Mouse (Mus musculus): ENCODE measurements around the gene Ube2n. TPM values are rescaled to one million over a fixed set of nuclear protein-coding genes. Genes with fewer than 3 reads are reported as not detected.
A peak's percentile ranks its signal among the peaks of the same experiment; 100 is the strongest.

The Ube2n gene
- polyA plus RNA-seq, 1 experiment from 2014 or later: 319 TPM

- no peak overlapping the region for H3K9ac ChIP-seq (ENCODE audit: low read length)
- H3K4me1 ChIP-seq (replicated peaks; ENCODE audit: control insufficient read depth, insufficient read depth, low read length): no peaks in the 10 kb centered on the region
- 86% methylated on average over 8 of the region's 8 CpGs for WGBS
- ATAC-seq (replicated peaks; ENCODE audit: low FRiP score, low TSS enrichment, low read depth): no peak
- H3K27ac ChIP-seq (ENCODE audit: low read depth): no peak overlapping the region
- H3K36me3 ChIP-seq (ENCODE audit: control insufficient read depth, insufficient read depth, low read length): no peaks in the 10 kb centered on the region
- no peak for DNase-seq (ENCODE audit: low spot score)
- no peak overlapping the region for H3K4me3 ChIP-seq (ENCODE audit: low read depth, low read length)
- no peaks in the 10 kb centered on the region for H3K27me3 ChIP-seq (replicated peaks; ENCODE audit: control insufficient read depth, insufficient read depth, low read length)
- H3K4me2 ChIP-seq (ENCODE audit: low read length): no peak overlapping the region
- H3K9me3 ChIP-seq (ENCODE audit: control insufficient read depth, low read length): no peaks in the 10 kb centered on the region
Observed at GRCm38 (mm10) chr10:95587509-95588220, 72.7 kb downstream of the Ube2n start.

- H3K4me1 ChIP-seq (replicated peaks; ENCODE audit: control insufficient read depth, insufficient read depth, low read length): no peaks in the 10 kb centered on the region
Observed at GRCm38 (mm10) chr10:95589196-95589595, 74.3 kb downstream of the Ube2n start.

GRCm38 (mm10) chr10:95590196-95590595 is 75.3 kb downstream of the Ube2n start:
- 66% methylated on average over 6 of the region's 6 CpGs for WGBS
- ATAC-seq (replicated peaks; ENCODE audit: low FRiP score, low TSS enrichment, low read depth) (no peak), DNase-seq (ENCODE audit: low spot score) (no peak)
- Histone ChIP-seq H3K4me2 (ENCODE audit: low read length) (no peak overlapping the region), H3K4me3 (ENCODE audit: low read depth, low read length) (no peak overlapping the region), H3K9me3 (ENCODE audit: control insufficient read depth, low read length) (no peaks in the 10 kb centered on the region), H3K27me3 (replicated peaks; ENCODE audit: control insufficient read depth, insufficient read depth, low read length) (no peaks in the 10 kb centered on the region), H3K36me3 (ENCODE audit: control insufficient read depth, insufficient read depth, low read length) (no peaks in the 10 kb centered on the region), H3K9ac (ENCODE audit: low read length) (no peak overlapping the region), H3K4me1 (replicated peaks; ENCODE audit: control insufficient read depth, insufficient read depth, low read length) (no peaks in the 10 kb centered on the region), H3K27ac (ENCODE audit: low read depth) (no peak overlapping the region)

More at GRCm38 (mm10) chr10:95589196-95589595, 74.3 kb downstream of the Ube2n start:
- H3K4me2 ChIP-seq (ENCODE audit: low read length): no peak overlapping the region
- H3K27ac ChIP-seq (ENCODE audit: low read depth): no peak overlapping the region
- no peak for ATAC-seq (replicated peaks; ENCODE audit: low FRiP score, low TSS enrichment, low read depth)
- H3K4me3 ChIP-seq (ENCODE audit: low read depth, low read length): no peak overlapping the region
- no peaks in the 10 kb centered on the region for H3K36me3 ChIP-seq (ENCODE audit: control insufficient read depth, insufficient read depth, low read length)
- H3K27me3 ChIP-seq (replicated peaks; ENCODE audit: control insufficient read depth, insufficient read depth, low read length): no peaks in the 10 kb centered on the region
- no peaks in the 10 kb centered on the region for H3K9me3 ChIP-seq (ENCODE audit: control insufficient read depth, low read length)
- WGBS: 94% methylated on average over 4 of the region's 4 CpGs
- no peak for DNase-seq (ENCODE audit: low spot score)
- no peak overlapping the region for H3K9ac ChIP-seq (ENCODE audit: low read length)

GRCm38 (mm10) chr10:95591257-95591656 is 76.3 kb downstream of the Ube2n start:
- Histone ChIP-seq H3K27ac (ENCODE audit: low read depth) (no peak overlapping the region), H3K4me3 (ENCODE audit: low read depth, low read length) (no peak overlapping the region), H3K4me1 (replicated peaks; ENCODE audit: control insufficient read depth, insufficient read depth, low read length) (no peaks in the 10 kb centered on the region), H3K9ac (ENCODE audit: low read length) (no peak overlapping the region), H3K4me2 (ENCODE audit: low read length) (no peak overlapping the region), H3K36me3 (ENCODE audit: control insufficient read depth, insufficient read depth, low read length) (no peaks in the 10 kb centered on the region), H3K27me3 (replicated peaks; ENCODE audit: control insufficient read depth, insufficient read depth, low read length) (no peaks in the 10 kb centered on the region), H3K9me3 (ENCODE audit: control insufficient read depth, low read length) (no peaks in the 10 kb centered on the region)
- ATAC-seq (replicated peaks; ENCODE audit: low FRiP score, low TSS enrichment, low read depth): no peak
- 78% methylated on average over 4 of the region's 4 CpGs for WGBS
- DNase-seq (ENCODE audit: low spot score): no peak

- Histone ChIP-seq H3K27me3 (replicated peaks; ENCODE audit: control insufficient read depth, insufficient read depth, low read length) (no peaks in the 10 kb centered on the region), H3K4me2 (ENCODE audit: low read length) (no peak overlapping the region), H3K4me3 (ENCODE audit: low read depth, low read length) (no peak overlapping the region), H3K9me3 (ENCODE audit: control insufficient read depth, low read length) (no peaks in the 10 kb centered on the region), H3K4me1 (replicated peaks; ENCODE audit: control insufficient read depth, insufficient read depth, low read length) (no peaks in the 10 kb centered on the region), H3K27ac (ENCODE audit: low read depth) (no peak overlapping the region), H3K9ac (ENCODE audit: low read length) (no peak overlapping the region), H3K36me3 (ENCODE audit: control insufficient read depth, insufficient read depth, low read length) (no peaks in the 10 kb centered on the region)
- 54% methylated on average over 11 of the region's 11 CpGs for WGBS
- DNase-seq (ENCODE audit: low spot score): no peak
- no peak for ATAC-seq (replicated peaks; ENCODE audit: low FRiP score, low TSS enrichment, low read depth)
Observed at GRCm38 (mm10) chr10:95594414-95594813, 79.5 kb downstream of the Ube2n start.

Small RNA genes within 50 kb of the gene (microRNA-seq; reads per million reads assigned to microRNA genes)
- gene Mir3058: 10.7 reads per million, percentile 40 among the genes with 10 or more reads in this experiment

Other genes starting within 250 kb of the Ube2n start
- 13.6 and 14.5 TPM in 2 replicates for gene Cradd, start 191.0 kb upstream of the Ube2n start, polyA plus RNA-seq (2014; fragmentation: Nextera tagmentation; extraction: Ambion mirVana)
- 47.1 and 52.7 TPM in 2 replicates for gene Socs2, start 98.0 kb upstream of the Ube2n start, polyA plus RNA-seq (2014; fragmentation: Nextera tagmentation; extraction: Ambion mirVana)
- 380 and 384 TPM in 2 replicates for gene Mrpl42, start 13.2 kb upstream of the Ube2n start, polyA plus RNA-seq (2014; fragmentation: Nextera tagmentation; extraction: Ambion mirVana)
- 71.3 and 72.7 TPM in 2 replicates for gene Nudt4, start 49.0 kb downstream of the Ube2n start, polyA plus RNA-seq (2014; fragmentation: Nextera tagmentation; extraction: Ambion mirVana)
- gene Anapc15-ps, start 158.3 kb downstream of the Ube2n start, polyA plus RNA-seq (2014; fragmentation: Nextera tagmentation; extraction: Ambion mirVana): not detected in 2 replicates

All from intestine, embryonic 14.5 days (tissue).